Mouse (Mus musculus): ENCODE data around the gene Cdca7.

Gene Cdca7

GRCm38 (mm10) chr2:72475797-72476485 lies at the start of gene Cdca7:
Gene Cdca7 (plus strand): TSS chr2:72476159.
- peak; percentile 80 for DNase-seq (ENCODE audit: low read depth, low spot score)

DNA sequence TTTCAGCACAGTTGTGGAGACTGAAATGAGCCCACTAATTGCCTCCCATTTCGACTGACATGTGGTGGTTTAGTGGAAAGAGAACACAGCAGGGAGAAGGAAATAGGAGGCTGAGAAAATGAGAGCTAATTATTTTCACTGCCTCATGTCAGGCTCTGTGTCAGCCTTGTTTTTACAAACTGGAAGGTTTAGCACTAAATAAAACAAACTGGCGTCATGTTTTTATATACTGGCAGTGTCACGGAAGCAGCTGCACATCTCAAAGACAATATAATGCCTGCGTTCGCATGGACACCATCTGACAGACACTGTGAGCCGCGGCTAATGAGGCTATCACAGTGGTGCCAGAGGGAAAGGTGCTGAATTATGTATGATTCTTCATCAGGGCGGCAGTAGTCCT lies 49.2 kb upstream of the Cdca7 start:
- DNase-seq (ENCODE audit: low read depth, low spot score): no peak

- no peak for DNase-seq (ENCODE audit: low read depth, low spot score)
Observed at GRCm38 (mm10) chr2:72427288-72427687, 48.7 kb upstream of the Cdca7 start.

DNA sequence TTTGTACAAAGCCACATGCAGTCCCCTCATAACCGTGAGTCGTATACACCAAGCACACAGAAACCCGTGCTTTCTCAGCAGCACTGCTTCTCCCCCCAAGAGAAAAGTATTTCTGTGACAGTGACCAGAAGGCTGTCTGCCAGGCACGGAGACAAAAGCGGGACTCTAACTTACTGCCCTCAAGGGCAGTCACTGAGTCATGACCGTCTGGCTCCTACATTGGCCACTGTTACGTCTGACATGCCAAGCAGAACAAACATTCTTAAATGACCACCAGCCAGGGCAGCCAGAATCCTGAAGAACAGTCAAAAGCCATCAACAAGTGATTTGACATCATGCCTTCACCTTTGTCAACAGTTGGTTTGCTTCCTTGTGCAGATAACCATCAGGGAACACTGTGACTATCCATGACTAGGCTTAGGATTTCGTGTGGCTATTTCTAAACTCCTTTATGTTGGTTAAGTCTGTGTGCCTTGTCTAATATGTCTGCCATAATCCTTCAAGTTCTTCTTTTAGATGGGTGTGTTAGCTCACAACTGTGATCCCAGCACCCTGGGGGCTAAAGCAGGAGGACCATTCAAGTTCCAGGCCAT lies 36.9 kb upstream of the Cdca7 start:
- DNase-seq (ENCODE audit: low read depth, low spot score): no peak

GRCm38 (mm10) chr2:72441010-72441409 lies 34.9 kb upstream of the Cdca7 start:
- no peak for DNase-seq (ENCODE audit: low read depth, low spot score)

DNA sequence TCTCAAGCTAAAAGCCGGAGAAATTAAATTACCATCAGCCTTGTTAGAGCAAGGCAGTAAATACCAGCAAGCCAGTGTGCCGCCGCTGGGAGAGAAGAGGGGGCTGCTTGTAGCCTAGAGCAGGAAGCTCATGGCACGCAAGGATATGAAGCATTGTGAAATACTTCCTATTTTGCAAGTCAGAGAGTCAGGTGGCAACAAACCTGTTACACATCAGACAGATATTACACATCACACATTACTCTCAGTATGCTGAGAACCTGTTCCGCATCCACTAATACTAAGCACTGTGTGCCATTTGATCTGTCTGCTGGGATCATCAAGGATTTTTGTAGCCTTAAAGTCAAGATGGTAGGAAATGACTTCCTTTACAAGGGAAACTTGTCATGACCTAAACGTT lies 33.1 kb upstream of the Cdca7 start:
- DNase-seq (ENCODE audit: low read depth, low spot score): no peak

GRCm38 (mm10) chr2:72443960-72444359 lies 32.0 kb upstream of the Cdca7 start:
- no peak for DNase-seq (ENCODE audit: low read depth, low spot score)

- no peak for DNase-seq (ENCODE audit: low read depth, low spot score)
Observed at GRCm38 (mm10) chr2:72446106-72446505, 29.9 kb upstream of the Cdca7 start.

- peak; percentile 66 for DNase-seq (ENCODE audit: low read depth, low spot score)
Observed at GRCm38 (mm10) chr2:72446615-72447014, 29.3 kb upstream of the Cdca7 start.

DNA sequence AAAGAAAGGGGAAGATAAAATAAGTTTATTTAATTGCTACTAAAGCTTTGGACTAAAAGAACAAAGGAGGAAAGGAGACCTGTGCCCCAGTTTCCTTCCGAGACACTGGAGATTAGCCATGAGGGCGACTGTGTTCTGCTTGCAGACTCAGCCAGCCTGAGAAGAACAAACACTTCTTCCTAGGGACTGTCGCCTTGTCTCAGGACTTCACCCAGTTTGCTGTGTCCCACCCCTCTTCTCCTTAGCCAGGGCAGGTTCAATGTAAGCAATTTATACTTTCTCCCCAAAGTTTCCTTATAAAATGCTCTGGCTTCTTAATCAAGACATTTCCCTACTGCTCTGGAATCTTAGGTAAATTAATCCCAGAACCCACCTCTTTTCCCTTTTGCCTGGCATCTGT lies 22.4 kb upstream of the Cdca7 start:
- DNase-seq (ENCODE audit: low read depth, low spot score): no peak

GRCm38 (mm10) chr2:72456189-72456588 lies 19.8 kb upstream of the Cdca7 start:
- no peak for DNase-seq (ENCODE audit: low read depth, low spot score)

DNA sequence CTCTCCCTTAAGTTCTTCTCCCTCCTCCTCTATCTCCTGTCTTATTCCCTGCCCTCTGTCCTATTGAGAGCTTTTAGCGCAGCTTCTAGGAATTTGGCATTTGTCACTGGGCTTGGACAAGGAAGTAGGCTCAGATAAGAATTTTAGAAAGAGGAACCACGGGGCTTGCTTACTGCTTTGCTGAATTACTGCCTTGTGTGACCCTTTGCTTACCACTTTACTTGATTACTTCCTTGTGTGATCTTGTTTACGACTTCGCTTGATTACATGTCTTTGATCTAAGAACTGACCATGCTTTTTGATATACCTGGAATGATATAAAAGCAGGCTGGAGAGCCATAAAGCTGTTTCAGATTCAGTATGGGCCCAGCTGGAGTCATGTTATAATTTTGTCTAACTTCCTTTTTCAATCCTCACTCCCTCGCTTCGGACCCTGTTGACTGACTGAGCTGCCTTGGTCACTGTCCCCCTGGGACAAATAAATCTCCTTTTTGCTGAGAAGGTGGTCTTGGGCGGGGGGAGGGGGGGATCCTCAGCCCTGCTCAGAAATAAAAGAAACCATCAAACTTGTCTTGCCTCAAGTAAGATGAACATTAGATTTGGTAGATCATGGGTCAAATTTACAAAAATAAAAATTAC lies 11.5 kb upstream of the Cdca7 start:
- DNase-seq (ENCODE audit: low read depth, low spot score): no peak

DNA sequence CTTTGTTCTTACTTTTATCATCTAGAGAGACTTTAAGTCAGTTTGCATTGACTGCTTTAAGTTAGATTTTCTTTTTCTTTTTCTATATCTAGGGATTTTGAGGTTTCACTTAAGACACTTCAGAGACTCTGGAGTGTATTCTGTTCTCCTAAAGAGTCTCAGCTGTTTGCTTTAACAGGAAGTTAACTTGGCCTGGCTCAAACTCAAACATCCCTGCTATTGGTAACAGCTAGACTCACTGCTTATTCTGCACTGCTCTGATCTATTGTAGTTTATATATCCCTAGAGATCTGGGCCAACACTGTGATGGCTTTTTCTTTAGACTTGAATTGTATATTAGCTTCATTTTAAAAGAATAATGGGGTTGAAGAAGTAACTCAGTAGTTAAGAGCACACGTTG lies 8.4 kb upstream of the Cdca7 start:
- no peak for DNase-seq (ENCODE audit: low read depth, low spot score)

- no peak for DNase-seq (ENCODE audit: low read depth, low spot score)
Observed at GRCm38 (mm10) chr2:72471415-72472070, 4.4 kb upstream of the Cdca7 start.

GRCm38 (mm10) chr2:72474531-72475287 lies 1.2 kb upstream of the Cdca7 start:
- peak; percentile 44 for DNase-seq (ENCODE audit: low read depth, low spot score)

- no peak for DNase-seq (ENCODE audit: low read depth, low spot score)
Observed at GRCm38 (mm10) chr2:72475423-72475796, 549 bp upstream of the Cdca7 start.

DNA sequence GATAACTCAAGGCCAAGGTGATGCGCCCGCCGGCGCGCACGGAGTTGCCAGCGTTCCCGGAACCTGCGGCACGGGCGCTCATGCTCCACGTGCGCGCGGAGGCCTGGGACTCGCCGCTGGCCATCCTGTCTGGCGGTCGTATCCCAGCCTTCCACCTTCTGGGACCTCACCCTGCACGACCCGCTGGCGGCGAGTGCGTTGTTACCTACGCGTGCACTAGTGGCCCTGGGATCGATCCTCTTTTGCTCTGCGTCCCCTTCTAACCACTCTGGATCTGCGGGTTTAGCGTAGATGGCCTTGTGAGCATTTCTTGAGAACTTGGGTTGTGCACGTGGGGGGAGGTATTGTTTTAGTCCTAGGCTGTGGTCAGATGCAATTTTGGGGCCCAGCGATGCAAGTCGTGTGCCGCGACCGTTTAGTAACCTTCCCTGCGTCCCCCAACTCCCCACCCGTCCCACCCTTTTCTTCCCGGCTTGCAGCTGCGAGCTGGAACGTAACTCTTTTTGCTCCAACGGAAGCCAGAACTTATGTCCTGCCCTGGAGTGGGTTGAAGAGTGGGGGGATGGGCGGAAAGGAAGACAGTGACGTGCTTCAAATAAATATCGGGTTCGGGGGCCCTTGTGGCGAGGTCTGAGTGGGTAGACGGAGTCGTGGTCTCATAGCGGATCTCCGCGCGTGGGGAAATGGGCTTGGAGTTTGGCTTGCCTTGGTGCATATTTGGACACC lies 690 bp downstream of the Cdca7 start:
- DNase-seq (ENCODE audit: low read depth, low spot score): peak; percentile 73

DNA sequence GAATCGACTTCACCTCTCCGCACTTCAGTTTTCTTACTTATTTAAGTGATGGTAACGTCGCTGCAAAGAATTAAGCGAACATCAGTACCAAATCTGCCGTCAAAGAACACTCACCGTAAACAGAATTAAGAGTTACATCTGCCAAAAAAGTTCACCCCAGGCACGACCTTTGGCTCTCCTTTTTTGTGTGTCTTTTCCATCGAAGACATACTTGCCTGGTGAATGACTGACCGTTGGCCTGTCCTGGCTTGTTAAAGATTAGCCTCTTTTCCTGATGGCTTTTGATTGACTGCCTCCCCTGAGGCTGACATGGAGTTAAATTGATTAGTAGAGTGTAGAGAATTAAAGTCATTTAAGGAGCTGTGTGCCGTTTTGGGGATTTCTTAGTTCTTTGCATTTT lies 1.3 kb downstream of the Cdca7 start:
- no peak for DNase-seq (ENCODE audit: low read depth, low spot score)

DNA sequence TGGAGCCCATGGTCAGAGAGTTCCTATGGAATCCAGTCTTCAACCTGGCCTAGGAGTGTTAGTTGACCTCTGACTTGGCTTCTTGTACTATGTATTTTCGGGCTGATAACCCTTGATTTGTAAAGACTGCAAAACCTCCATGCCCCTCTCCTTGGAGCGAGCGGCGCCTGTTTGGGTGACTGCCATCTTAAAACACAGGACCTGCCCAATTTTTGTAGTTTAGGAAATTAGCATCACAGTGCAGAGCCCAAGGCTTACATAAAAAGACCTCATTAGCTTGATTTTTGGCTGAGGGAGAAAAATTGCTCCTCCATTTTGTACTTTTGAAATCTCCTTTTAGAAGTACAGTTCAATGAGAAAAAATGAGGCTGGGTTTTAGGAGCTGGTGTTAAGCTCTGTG lies 2.2 kb downstream of the Cdca7 start:
- no peak for DNase-seq (ENCODE audit: low read depth, low spot score)

- no peak for DNase-seq (ENCODE audit: low read depth, low spot score)
Observed at GRCm38 (mm10) chr2:72478921-72479320, 3.0 kb downstream of the Cdca7 start.

GRCm38 (mm10) chr2:72479818-72480217 lies 3.9 kb downstream of the Cdca7 start:
- no peak for DNase-seq (ENCODE audit: low read depth, low spot score)
